Mouse (Mus musculus) heart, postnatal 10 days (tissue): ENCODE measurements around the gene Poldip2. TPM values are rescaled to one million over a fixed set of nuclear protein-coding genes. Genes with fewer than 3 reads are reported as not detected.

Experiments used
- total RNA-seq, 2 experiments: library from RNA; stranded (reverse); gene quantifications; 2 replicates each; pipeline ENCODE4 v1.2.3; 2021

Gene Poldip2
- total RNA-seq, 2 experiments from 2014 or later: 161 to 163 TPM

Other genes with a start within 250 kb of the Poldip2 start
- under 1 TPM; 0.57 to 0.67 TPM for gene BC030499, start 221.4 kb upstream of the Poldip2 start, total RNA-seq
- 1 to 10 TPM; 8.8 to 9.5 TPM for gene Spag5, start 210.7 kb upstream of the Poldip2 start, total RNA-seq
- 1 to 10 TPM in 1 of 2 experiments, under 1 TPM in 1; 0.81 to 1.1 TPM for gene Aldoc, start 189.2 kb upstream of the Poldip2 start, total RNA-seq
- gene Pigs, start 183.8 kb upstream of the Poldip2 start, total RNA-seq: 10 to 100 TPM; 26.4 to 26.8 TPM
- 10 to 100 TPM in 1 of 2 experiments, 1 to 10 TPM in 1; 9.0 to 10.1 TPM for gene Unc119, start 168.7 kb upstream of the Poldip2 start, total RNA-seq
- gene Foxn1, start 125.6 kb upstream of the Poldip2 start, total RNA-seq: not detected
- gene Slc13a2, start 90.0 kb upstream of the Poldip2 start, total RNA-seq: not detected
- 1 to 10 TPM; 1.5 to 2.0 TPM for gene Slc46a1, start 46.5 kb upstream of the Poldip2 start, total RNA-seq
- under 1 TPM; 0.22 to 0.30 TPM for gene Sarm1, start 14.4 kb upstream of the Poldip2 start, total RNA-seq
- gene Vtn, start 13.1 kb upstream of the Poldip2 start, total RNA-seq: 10 to 100 TPM; 23.4 to 28.4 TPM
- not detected for gene Sebox, start 8.7 kb upstream of the Poldip2 start, total RNA-seq
- 10 to 100 TPM; 14.9 to 16.6 TPM for gene Tmem199, start within 50 bp of the Poldip2 start, total RNA-seq
- gene Tnfaip1, start 24.1 kb downstream of the Poldip2 start, total RNA-seq: 10 to 100 TPM; 62.7 to 66.2 TPM
- gene Ift20, start 24.2 kb downstream of the Poldip2 start, total RNA-seq: 10 to 100 TPM; 50.6 to 53.5 TPM
- gene Tmem97, start 38.6 kb downstream of the Poldip2 start, total RNA-seq: 10 to 100 TPM; 14.5 to 16.8 TPM
- gene Nlk, start 185.2 kb downstream of the Poldip2 start, total RNA-seq: 10 to 100 TPM; 17.2 to 18.5 TPM
- gene Ccnq, start 239.5 kb downstream of the Poldip2 start, total RNA-seq: 10 to 100 TPM; 18.0 to 18.4 TPM